Mouse (Mus musculus): ENCODE results near the gene Mxi1.
"Not testable (repeated sequence)": the region's sequence is repeated elsewhere in the genome, so short reads cannot be mapped to it uniquely, and the experiment has no call there.

Mxi1 gene

GRCm38 (mm10) chr19:53366881-53367280, 56.6 kb downstream of the Mxi1 start:
- DNase-seq: no peak

- DNase-seq: peak; percentile 85 to 94
These were observed 59.2 kb downstream of the Mxi1 start for GRCm38 (mm10) chr19:53369469-53370043.

- no peak for DNase-seq
These were observed 59.9 kb downstream of the Mxi1 start for GRCm38 (mm10) chr19:53370233-53370632.

- DNase-seq: no peak
These were observed 61.3 kb downstream of the Mxi1 start, which contains the start of gene Gm10197 for GRCm38 (mm10) chr19:53371666-53372065. Gene Gm10197, minus strand, starts transcription at chr19:53371766.

GRCm38 (mm10) chr19:53373570-53373969, 63.3 kb downstream of the Mxi1 start:
- no peak for DNase-seq

- peak in 1 of 2 experiments; percentile 47 for DNase-seq
These were observed 65.0 kb downstream of the Mxi1 start for GRCm38 (mm10) chr19:53375299-53375698.

GRCm38 (mm10) chr19:53375816-53376215, 65.5 kb downstream of the Mxi1 start:
- peak in 1 of 2 experiments; percentile 69 for DNase-seq

- no peak for DNase-seq
These were observed 67.3 kb downstream of the Mxi1 start for GRCm38 (mm10) chr19:53377652-53378051.

- DNase-seq: no peak
These were observed 68.1 kb downstream of the Mxi1 start for GRCm38 (mm10) chr19:53378421-53378820.

GRCm38 (mm10) chr19:53383336-53383735, 73.0 kb downstream of the Mxi1 start:
- no peak for DNase-seq

- no peak for DNase-seq
These were observed 79.1 kb downstream of the Mxi1 start for GRCm38 (mm10) chr19:53389417-53389816.

- no peak for DNase-seq
These were observed 79.6 kb downstream of the Mxi1 start for GRCm38 (mm10) chr19:53389851-53390431.

GRCm38 (mm10) chr19:53390495-53391007, 80.2 kb downstream of the Mxi1 start, which contains the start of gene Smndc1:
Gene Smndc1, minus strand, starts transcription at chr19:53390578.
- peak; percentile 99 for DNase-seq

GRCm38 (mm10) chr19:53391386-53391785, 81.1 kb downstream of the Mxi1 start:
- no peak for DNase-seq

- DNase-seq: no peak
These were observed 81.5 kb downstream of the Mxi1 start for GRCm38 (mm10) chr19:53391787-53392186.

GRCm38 (mm10) chr19:53392781-53393343, 82.5 kb downstream of the Mxi1 start:
- no peak for DNase-seq

GRCm38 (mm10) chr19:53393646-53394045, 83.3 kb downstream of the Mxi1 start:
- DNase-seq: no peak

GRCm38 (mm10) chr19:53394552-53394951, 84.2 kb downstream of the Mxi1 start:
- DNase-seq: peak in 1 of 2 experiments; percentile 54

- DNase-seq: not testable (repeated sequence)
These were observed 84.6 kb downstream of the Mxi1 start for GRCm38 (mm10) chr19:53394956-53395355.

GRCm38 (mm10) chr19:53395805-53396204, 85.5 kb downstream of the Mxi1 start:
- DNase-seq: not testable (repeated sequence)

GRCm38 (mm10) chr19:53397451-53398233, 87.3 kb downstream of the Mxi1 start:
- DNase-seq: no peak

- DNase-seq: no peak
These were observed 88.9 kb downstream of the Mxi1 start for GRCm38 (mm10) chr19:53399213-53399612.

All from kidney, adult 8-10 months (tissue).